Mouse (Mus musculus): Measurements from ENCODE around the gene Wdfy3.

GRCm38 (mm10) chr5:102032191-102032590 is 37.5 kb downstream of the Wdfy3 start:
- TF ChIP-seq POLR2A (IDR thresholded peaks at IDR 0.05; ENCODE audit: extremely low read depth, insufficient read depth, low read length) (no peak), CTCF (IDR thresholded peaks at IDR 0.05; ENCODE audit: extremely low read depth, insufficient read depth, low read length) (no peak)
